Mouse (Mus musculus) stomach, embryonic 14.5 days (tissue): ENCODE data around the gene Ffar3. TPM values are rescaled to one million over a fixed set of nuclear protein-coding genes. Genes with fewer than 3 reads are reported as not detected.

Source experiments
- ATAC-seq: fragments of 200-750 bp; cut with Nextera tagmentation; 2 replicates; pipeline ENCODE4 v1.8.0; 2017; ENCODE audit warnings: low read depth, moderate TSS enrichment; ENCODE audit not compliant: insufficient number of reproducible peaks, insufficient read depth, low FRiP score
- H3K27ac ChIP-seq: fragments of 300-500 bp; sonication (generic); 2 replicates; pipeline ENCODE4 v1.5.1; 2014; ENCODE audit warnings: mild to moderate bottlenecking, low read length, moderate library complexity, mixed read lengths
- H3K27me3 ChIP-seq: fragments of 300-500 bp; sonication (generic); 2 replicates; pipeline ENCODE4 v1.6.1; 2014; ENCODE audit warnings: low read length, control low read depth, mixed read lengths; ENCODE audit not compliant: control insufficient read depth, insufficient read depth
- H3K36me3 ChIP-seq: fragments of 300-500 bp; sonication (generic); 2 replicates; pipeline ENCODE4 v1.6.1; 2014; ENCODE audit warnings: mild to moderate bottlenecking, control low read depth, low read length, moderate library complexity, mixed read lengths; ENCODE audit not compliant: control insufficient read depth, insufficient read depth
- H3K4me1 ChIP-seq: fragments of 300-500 bp; sonication (generic); 2 replicates; pipeline ENCODE4 v1.6.1; 2014; ENCODE audit warnings: low read length, control low read depth, mixed read lengths; ENCODE audit not compliant: control insufficient read depth, insufficient read depth
- H3K4me2 ChIP-seq: fragments of 300-500 bp; sonication (generic); replicated peaks from 2 replicates; pipeline ENCODE4 v1.6.1; 2014; ENCODE audit warnings: low read depth, low read length, control low read depth
- H3K4me3 ChIP-seq: fragments of 300-500 bp; sonication (generic); 2 replicates; pipeline ENCODE4 v1.5.1; 2014; ENCODE audit warnings: low read depth, low read length, control low read depth
- H3K9ac ChIP-seq: fragments of 300-500 bp; sonication (generic); replicated peaks from 2 replicates; pipeline ENCODE4 v1.6.1; 2014; ENCODE audit warnings: low read depth, mild to moderate bottlenecking, control low read depth, low read length, moderate library complexity, mixed read lengths
- H3K9me3 ChIP-seq: fragments of 300-500 bp; sonication (generic); 2 replicates; pipeline ENCODE4 v1.6.1; 2016; ENCODE audit warnings: low read depth, low read length, control low read depth; ENCODE audit not compliant: control insufficient read depth
- WGBS: fragments of 180-500 bp; shearing (Covaris S2); extraction: QIAGEN DNeasy Blood & Tissue Kit; methylation state at CpG from one replicate; pipeline ENCODE4 v1.1.7; 2014; 5-methylcytosine and 5-hydroxymethylcytosine counted together
- polyA plus RNA-seq: library from polyadenylated mRNA; unstranded; fragments of >200 nt; fragmentation: Nextera tagmentation; extraction: Ambion mirVana; gene quantifications from 2 replicates; pipeline ENCODE4 v1.2.1, GENCODE M21; 2014

Ffar3 gene
- polyA plus RNA-seq, 1 experiment from 2014 or later = not detected

DNA sequence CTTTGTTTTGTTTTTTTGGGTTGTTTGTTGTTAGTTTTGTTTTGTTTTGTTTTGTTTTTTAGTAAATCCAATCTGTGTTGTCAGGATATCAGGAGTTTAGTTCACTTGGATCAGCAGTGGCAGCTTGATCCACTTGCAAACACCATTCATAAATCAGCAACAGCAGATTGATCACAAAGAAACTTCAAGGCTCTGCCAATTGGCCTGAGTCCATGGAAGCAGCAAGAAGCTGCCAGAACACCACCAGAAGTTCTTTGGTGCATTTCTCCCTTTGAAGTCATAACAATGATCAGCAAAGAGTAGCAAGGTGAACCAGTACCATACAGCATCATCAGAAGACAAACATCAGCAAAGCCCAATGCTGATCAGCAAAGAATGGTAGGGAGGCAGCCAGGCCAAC is 28.1 kb upstream of the Ffar3 start:
- Histone ChIP-seq H3K27me3 (no peaks in the 10 kb centered on the region), H3K36me3 (no peaks in the 10 kb centered on the region), H3K9ac (no peak overlapping the region), H3K4me1 (no peaks in the 10 kb centered on the region), H3K4me2 (no peak overlapping the region), H3K9me3 (no peaks in the 10 kb centered on the region), H3K27ac (no peak overlapping the region), H3K4me3 (no peak overlapping the region)
- no peak for ATAC-seq

- Histone ChIP-seq H3K4me2 (no peak overlapping the region), H3K27ac (no peak overlapping the region), H3K36me3 (no peaks in the 10 kb centered on the region), H3K9me3 (no peaks in the 10 kb centered on the region), H3K4me3 (no peak overlapping the region), H3K27me3 (no peaks in the 10 kb centered on the region), H3K9ac (no peak overlapping the region), H3K4me1 (no peaks in the 10 kb centered on the region)
- WGBS = 65% methylated on average over 3 of the region's 3 CpGs
- ATAC-seq = no peak
Measured at GRCm38 (mm10) chr7:30881367-30881766, 25.4 kb upstream of the Ffar3 start.

DNA sequence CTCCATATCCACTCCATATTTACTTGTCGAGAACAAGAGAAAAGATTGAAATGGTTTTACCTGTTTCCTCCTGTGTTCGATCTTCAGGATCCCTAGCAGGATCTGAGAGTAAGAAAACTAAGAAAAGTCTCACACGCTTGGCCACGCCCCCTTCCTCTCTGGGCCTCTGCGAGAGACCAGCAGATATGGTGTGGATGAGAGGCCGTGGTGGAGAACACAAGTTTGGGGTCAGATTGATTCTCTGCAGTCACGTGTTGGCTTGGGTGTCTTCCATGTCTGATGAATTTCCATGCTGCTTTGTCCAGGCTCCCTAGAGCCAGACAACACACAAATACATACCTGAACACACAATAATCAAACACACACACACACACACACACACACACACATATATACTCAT is 24.2 kb upstream of the Ffar3 start, which contains the start of gene Cd22:
Gene Cd22, minus strand, starts transcription at position 167 of the 400 bp plus-strand sequence.
- Histone ChIP-seq H3K27ac (no peak within 1 kb of the TSS), H3K4me1 (no peaks in the 10 kb centered on the region), H3K27me3 (no peaks in the 10 kb centered on the region), H3K4me3 (no peak within 1 kb of the TSS), H3K9ac (no peak within 1 kb of the TSS), H3K36me3 (no peaks in the 10 kb centered on the region), H3K9me3 (no peaks in the 10 kb centered on the region), H3K4me2 (no peak within 1 kb of the TSS)
- WGBS = 58% methylated on average over 7 of the region's 7 CpGs
- ATAC-seq = no peak

GRCm38 (mm10) chr7:30878950-30879349 is 23.0 kb upstream of the Ffar3 start:
- Histone ChIP-seq H3K27ac (no peak overlapping the region), H3K4me3 (no peak overlapping the region), H3K9me3 (no peaks in the 10 kb centered on the region), H3K9ac (no peak overlapping the region), H3K36me3 (no peaks in the 10 kb centered on the region), H3K27me3 (no peaks in the 10 kb centered on the region), H3K4me1 (no peaks in the 10 kb centered on the region), H3K4me2 (no peak overlapping the region)
- 77% methylated on average over 6 of the region's 6 CpGs for WGBS
- no peak for ATAC-seq

- Histone ChIP-seq H3K9me3 (no peaks in the 10 kb centered on the region), H3K27me3 (no peaks in the 10 kb centered on the region), H3K4me1 (no peaks in the 10 kb centered on the region), H3K36me3 (no peaks in the 10 kb centered on the region), H3K4me3 (no peak overlapping the region), H3K9ac (no peak overlapping the region), H3K4me2 (0 out of 2 replicates have a peak overlapping the region, but pooled peaks have one; percentile 22), H3K27ac (no peak overlapping the region)
- 22% methylated on average over 15 of the region's 15 CpGs for WGBS
- no peak for ATAC-seq
Measured at GRCm38 (mm10) chr7:30873083-30873482, 17.1 kb upstream of the Ffar3 start.

- Histone ChIP-seq H3K27me3 (no peaks in the 10 kb centered on the region), H3K9me3 (no peaks in the 10 kb centered on the region), H3K9ac (no peak overlapping the region), H3K4me2 (no peak overlapping the region), H3K4me1 (no peaks in the 10 kb centered on the region), H3K36me3 (no peaks in the 10 kb centered on the region), H3K27ac (no peak overlapping the region), H3K4me3 (no peak overlapping the region)
- ATAC-seq = no peak
- WGBS = 78% methylated on average over 8 of the region's 8 CpGs
Measured at GRCm38 (mm10) chr7:30863386-30863785, 7.4 kb upstream of the Ffar3 start.

- Histone ChIP-seq H3K4me3 (no peak within 1 kb of the TSS), H3K4me1 (no peaks in the 10 kb centered on the region), H3K27me3 (no peaks in the 10 kb centered on the region), H3K4me2 (no peak within 1 kb of the TSS), H3K36me3 (no peaks in the 10 kb centered on the region), H3K9me3 (no peaks in the 10 kb centered on the region), H3K27ac (no peak within 1 kb of the TSS), H3K9ac (no peak within 1 kb of the TSS)
- no peak for ATAC-seq
- WGBS = 86% methylated on average over 12 of the region's 12 CpGs
Measured at GRCm38 (mm10) chr7:30861464-30861863, 5.5 kb upstream of the Ffar3 start, which contains the start of gene Ffar1. Gene Ffar1 (minus strand): TSS chr7:30861564.

DNA sequence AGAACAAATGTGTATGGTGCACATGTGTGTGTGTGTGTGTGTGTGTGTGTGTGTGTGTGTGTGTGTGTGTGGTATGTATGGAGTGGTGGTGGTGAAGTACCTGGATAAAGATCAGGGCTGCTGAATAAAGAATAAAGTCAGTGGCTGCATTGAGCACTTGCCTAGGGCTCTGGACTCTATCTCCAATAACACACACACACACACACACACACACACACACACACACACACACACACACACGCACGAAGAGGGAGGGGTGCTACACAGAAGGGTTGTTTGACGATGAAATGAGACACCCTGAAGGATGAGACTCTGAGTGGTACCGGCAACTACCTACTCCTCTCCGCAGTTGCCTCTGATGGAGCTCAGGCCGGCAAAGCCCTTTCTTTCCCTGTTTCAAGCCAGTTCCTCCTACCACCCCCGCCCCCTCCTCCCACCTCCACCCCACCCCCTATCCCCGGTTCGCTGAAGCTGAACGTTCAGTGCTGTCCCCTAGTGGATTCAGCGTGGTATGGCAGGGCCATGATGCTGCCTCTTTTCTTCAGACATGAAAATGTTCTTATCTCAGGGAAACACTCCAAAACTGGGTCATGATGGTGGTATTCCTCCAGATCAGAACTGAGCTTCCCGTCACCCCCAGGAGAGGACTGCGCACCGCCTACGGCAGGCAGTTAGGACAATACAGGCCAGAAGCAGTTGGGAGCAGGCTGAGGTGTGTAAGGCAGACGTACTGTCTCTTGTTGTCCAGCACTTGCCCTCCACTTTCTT is 3.8 kb upstream of the Ffar3 start:
- 0 out of 2 replicates have a peak overlapping the region, but pooled peaks have one; percentile 12 for H3K4me3 ChIP-seq
- no peaks in the 10 kb centered on the region for H3K4me1 ChIP-seq
- no peaks in the 10 kb centered on the region for H3K36me3 ChIP-seq
- ATAC-seq = peak; percentile 66
- H3K9me3 ChIP-seq = no peaks in the 10 kb centered on the region
- no peaks in the 10 kb centered on the region for H3K27me3 ChIP-seq
- no peak overlapping the region for H3K27ac ChIP-seq
- 8% methylated on average over 14 of the region's 16 CpGs for WGBS
- peak overlapping the region; percentile 36 for H3K4me2 ChIP-seq
- no peak overlapping the region for H3K9ac ChIP-seq

DNA sequence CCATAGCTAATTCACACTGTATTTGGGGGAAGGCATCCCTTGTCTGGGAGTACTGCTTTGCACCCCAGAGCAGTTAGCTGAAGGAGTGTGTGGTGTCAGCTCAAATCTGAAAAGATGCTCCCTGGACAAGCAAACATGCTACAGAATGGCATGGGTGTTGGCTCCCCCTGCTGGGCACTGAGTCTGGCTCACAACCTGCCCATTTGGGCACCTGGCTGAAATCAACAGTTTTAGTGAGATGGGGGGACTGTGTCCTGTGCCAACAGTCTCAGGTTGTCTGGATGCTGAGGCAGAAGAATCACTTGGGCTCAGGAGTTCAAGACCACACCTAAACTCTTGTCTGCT is 3.3 kb upstream of the Ffar3 start:
- Histone ChIP-seq H3K9ac (no peak overlapping the region), H3K4me2 (no peak overlapping the region), H3K36me3 (no peaks in the 10 kb centered on the region), H3K4me1 (no peaks in the 10 kb centered on the region), H3K4me3 (no peak overlapping the region), H3K9me3 (no peaks in the 10 kb centered on the region), H3K27ac (no peak overlapping the region), H3K27me3 (no peaks in the 10 kb centered on the region)
- peak; percentile 30; the same call in 1 of the 2 replicates for ATAC-seq
